ENCODE assay signal across 8 mouse cellular contexts in genomic region chr2:155818596-155819391, GRCm38 (mm10). TPM values are rescaled to one million over a fixed set of nuclear protein-coding genes. Genes with fewer than 3 reads are reported as not detected.
DNase-seq lines count a peak whose midpoint lies in the region; ATAC-seq and TF ChIP-seq lines count a peak whose summit lies in the region.

No protein-coding gene starts in this region.

- TF ChIP-seq CTCF in CH12.LX (conservative IDR thresholded peaks at IDR 0.05 in 1 of 2, IDR thresholded peaks at IDR 0.05 in 1 of 2; ENCODE audit: low read depth in 2 of 2, low read length in 2 of 2): no peak
- TF ChIP-seq CTCF in heart, postnatal 0 days (IDR thresholded peaks at IDR 0.05; ENCODE audit: low read depth): no peak
- no peak for TF ChIP-seq CTCF in testis, adult 2 months (IDR thresholded peaks at IDR 0.05; ENCODE audit: control insufficient read depth, insufficient read depth, insufficient replicate concordance, low read depth, low read length)

- H3K36me3 ChIP-seq in CH12.LX (replicated peaks in 1 of 2; ENCODE audit: control insufficient read depth in 1 of 2, insufficient read depth in 1 of 2, low read length in 1 of 2): peaks cover 42 to 65% of the 10 kb centered on the region in 2 experiments
- H3K36me3 ChIP-seq in forebrain, embryonic 12.5 days (replicated peaks): peaks cover 40% of the 10 kb centered on the region
- H3K36me3 ChIP-seq in heart, postnatal 0 days (replicated peaks; ENCODE audit: control insufficient read depth, insufficient read depth, low read length): peaks cover 38% of the 10 kb centered on the region
- H3K36me3 ChIP-seq in liver, embryonic 16.5 days (ENCODE audit: control insufficient read depth, insufficient read depth): peaks cover 29% of the 10 kb centered on the region
- peaks cover 61% of the 10 kb centered on the region for H3K36me3 ChIP-seq in neural tube, embryonic 13.5 days
- H3K36me3 ChIP-seq in testis, adult 2 months (ENCODE audit: control insufficient read depth, insufficient read depth, low read length): no peaks in the 10 kb centered on the region; the same call in none of the 2 replicates

- H3K4me3 ChIP-seq in CH12.LX (replicated peaks in 1 of 3; ENCODE audit: low read depth in 2 of 3, low read length in 2 of 3, poor library complexity in 1 of 3): peak overlapping the region; percentile 77 to 89 (median 87)
- H3K4me3 ChIP-seq in forebrain, embryonic 12.5 days (replicated peaks): peak overlapping the region; percentile 56
- H3K4me3 ChIP-seq in heart, postnatal 0 days (ENCODE audit: low read depth, low read length): peak overlapping the region; percentile 88
- H3K4me3 ChIP-seq in liver, embryonic 16.5 days (ENCODE audit: low read depth, low read length): peak overlapping the region; percentile 88
- peak overlapping the region; percentile 56 for H3K4me3 ChIP-seq in neural tube, embryonic 13.5 days
- H3K4me3 ChIP-seq in testis, adult 2 months (ENCODE audit: control insufficient read depth, low read depth, low read length): peak overlapping the region; percentile 84

- TF ChIP-seq POLR2A in CH12.LX (IDR thresholded peaks at IDR 0.05; ENCODE audit: low read depth, low read length): peak; percentile 97
- peak; percentile 94 for TF ChIP-seq POLR2A in testis, adult 2 months (IDR thresholded peaks at IDR 0.05; ENCODE audit: control insufficient read depth, low read depth, low read length)

- H3K4me2 ChIP-seq in CH12.LX (ENCODE audit: insufficient read depth, low read depth, poor library complexity, severe bottlenecking): peak overlapping the region; percentile 71
- H3K4me2 ChIP-seq in forebrain, embryonic 12.5 days: peak overlapping the region; percentile 82
- peak overlapping the region; percentile 72 for H3K4me2 ChIP-seq in heart, postnatal 0 days (ENCODE audit: low read depth, low read length)
- H3K4me2 ChIP-seq in liver, embryonic 16.5 days (ENCODE audit: low read depth, low read length): peak overlapping the region; percentile 97
- H3K4me2 ChIP-seq in neural tube, embryonic 13.5 days: peak overlapping the region; percentile 65

- TF ChIP-seq EP300 in CH12.LX (IDR thresholded peaks at IDR 0.05; ENCODE audit: low read length): no peak
- TF ChIP-seq EP300 in heart, postnatal 0 days (IDR thresholded peaks at IDR 0.05; ENCODE audit: low read depth): no peak

- peak overlapping the region; percentile 90 for H3K9ac ChIP-seq in CH12.LX (ENCODE audit: insufficient read depth, low read depth)
- peak overlapping the region; percentile 74 for H3K9ac ChIP-seq in forebrain, embryonic 12.5 days
- H3K9ac ChIP-seq in heart, postnatal 0 days (replicated peaks; ENCODE audit: low read depth, low read length): peak overlapping the region; percentile 85
- H3K9ac ChIP-seq in liver, embryonic 16.5 days (ENCODE audit: low read depth, low read length): peak overlapping the region; percentile 85
- peak overlapping the region; percentile 77 for H3K9ac ChIP-seq in neural tube, embryonic 13.5 days

- peaks cover 11% of the 10 kb centered on the region for H3K79me2 ChIP-seq in CH12.LX (replicated peaks; ENCODE audit: control insufficient read depth, extremely low read depth, insufficient read depth, poor library complexity, severe bottlenecking)

- no peak for TF ChIP-seq RAD21 in CH12.LX (IDR thresholded peaks at IDR 0.05; ENCODE audit: low read depth, low read length)

- no peaks in the 10 kb centered on the region for H3K9me3 ChIP-seq in CH12.LX (replicated peaks; ENCODE audit: low read length)
- no peaks in the 10 kb centered on the region for H3K9me3 ChIP-seq in forebrain, embryonic 12.5 days
- no peaks in the 10 kb centered on the region for H3K9me3 ChIP-seq in heart, postnatal 0 days (replicated peaks; ENCODE audit: control insufficient read depth, low read length)
- no peaks in the 10 kb centered on the region for H3K9me3 ChIP-seq in liver, embryonic 16.5 days (replicated peaks; ENCODE audit: control insufficient read depth, low read length)
- H3K9me3 ChIP-seq in neural tube, embryonic 13.5 days: no peaks in the 10 kb centered on the region

- peak; percentile 94 for ATAC-seq in forebrain, embryonic 12.5 days (ENCODE audit: low FRiP score)
- ATAC-seq in heart, postnatal 0 days (ENCODE audit: insufficient read depth, low read depth): peak; percentile 98
- peak; percentile 98 for ATAC-seq in liver, embryonic 16.5 days (ENCODE audit: low read depth)
- ATAC-seq in neural tube, embryonic 13.5 days (ENCODE audit: low read depth): peak; percentile 91

- dilution Hi-C loops in CH12.LX (cut with MboI; ENCODE audit: extremely low pct_ligation_motif_present, extremely low pct_unique_long_range_greater_than_20kb, low sequenced_read_pairs): no loop called here

- DNase-seq in CH12.LX (ENCODE audit: extremely low read depth): peak; percentile 97
- DNase-seq in c-Kit-positive CD71-positive TER-119-negative erythroid progenitor cells, embryonic 14.5 days (ENCODE audit: low read depth): peak; percentile 89
- peak; percentile 95 for DNase-seq in heart, postnatal 0 days (ENCODE audit: low spot score)
- DNase-seq in kidney, postnatal 4 days: peak; percentile 97

- peak overlapping the region; percentile 57 for H3K27ac ChIP-seq in CH12.LX (ENCODE audit: insufficient read depth, low read depth)
- H3K27ac ChIP-seq in forebrain, embryonic 12.5 days: peak overlapping the region; percentile 51
- H3K27ac ChIP-seq in heart, postnatal 0 days (ENCODE audit: low read depth): peak overlapping the region; percentile 81
- H3K27ac ChIP-seq in liver, embryonic 16.5 days (ENCODE audit: low read length): peak overlapping the region; percentile 75
- peak overlapping the region; percentile 87 for H3K27ac ChIP-seq in neural tube, embryonic 13.5 days (replicated peaks)
- H3K27ac ChIP-seq in testis, adult 2 months (ENCODE audit: control insufficient read depth, insufficient read depth, low read depth, low read length): peak overlapping the region; percentile 76

- H3K4me1 ChIP-seq in CH12.LX (ENCODE audit: control insufficient read depth in 1 of 2, insufficient read depth in 2 of 2): peaks cover 21 to 63% of the 10 kb centered on the region in 2 experiments
- peaks cover 22% of the 10 kb centered on the region for H3K4me1 ChIP-seq in forebrain, embryonic 12.5 days
- peaks cover 8% of the 10 kb centered on the region; the same call in 1 of the 2 replicates for H3K4me1 ChIP-seq in heart, postnatal 0 days (ENCODE audit: control insufficient read depth, insufficient read depth)
- peaks cover 22% of the 10 kb centered on the region for H3K4me1 ChIP-seq in liver, embryonic 16.5 days (ENCODE audit: control insufficient read depth, low read depth, low read length)
- peaks cover 35% of the 10 kb centered on the region for H3K4me1 ChIP-seq in neural tube, embryonic 13.5 days (replicated peaks)
- H3K4me1 ChIP-seq in testis, adult 2 months (ENCODE audit: control insufficient read depth, insufficient read depth, low read length): peaks cover 8% of the 10 kb centered on the region

- in situ Hi-C loops in CH12.LX (cut with MboI; ENCODE audit: low pct_ligation_motif_present, low pct_unique_long_range_greater_than_20kb, low sequenced_read_pairs): no loop called here

- 2% methylated on average over 37 of the region's 37 CpGs for WGBS in forebrain, embryonic 12.5 days
- WGBS in heart, postnatal 0 days: under 1% methylated on average over 37 of the region's 37 CpGs
- WGBS in liver, embryonic 16.5 days (ENCODE audit: insufficient replicate concordance): 1% methylated on average over 37 of the region's 37 CpGs
- under 1% methylated on average over 37 of the region's 37 CpGs for WGBS in neural tube, embryonic 13.5 days

- no peaks in the 10 kb centered on the region for H3K27me3 ChIP-seq in CH12.LX (replicated peaks)
- H3K27me3 ChIP-seq in forebrain, embryonic 12.5 days: no peaks in the 10 kb centered on the region
- H3K27me3 ChIP-seq in heart, postnatal 0 days (ENCODE audit: control insufficient read depth, insufficient read depth, low read length): no peaks in the 10 kb centered on the region
- no peaks in the 10 kb centered on the region for H3K27me3 ChIP-seq in liver, embryonic 16.5 days (ENCODE audit: control insufficient read depth, insufficient read depth, low read depth, low read length)
- no peaks in the 10 kb centered on the region for H3K27me3 ChIP-seq in neural tube, embryonic 13.5 days
- H3K27me3 ChIP-seq in testis, adult 2 months (ENCODE audit: control insufficient read depth, insufficient read depth, low read length): no peaks in the 10 kb centered on the region

RNA-seq across cellular contexts. Expression of gene BC029722, which starts 0.4 kb away (rescaled TPM):
- 12.4 and 12.7 TPM in 2 replicates for total RNA-seq in CH12.LX (2012; rRNA removed)
- total RNA-seq in CH12.LX (2014; rRNA removed): 22.7 and 23.8 TPM in 2 replicates
- polyA plus RNA-seq in CH12.LX (2012; ENCODE audit: insufficient read length, low read depth): 31.8 and 33.8 TPM in 2 replicates
- polyA plus RNA-seq in forebrain, embryonic 12.5 days (2016; fragmentation: Nextera tagmentation; extraction: Ambion mirVana): 12.0 and 13.4 TPM in 2 replicates
- total RNA-seq in heart, postnatal 0 days (2014; rRNA removed; ENCODE audit: low replicate concordance): 14.1 and 14.7 TPM in 2 replicates
- polyA plus RNA-seq in heart, postnatal 0 days (2015; fragmentation: Nextera tagmentation; extraction: Ambion mirVana): 20.9 and 21.4 TPM in 2 replicates
- polyA plus RNA-seq in liver, embryonic 16.5 days (2015; fragmentation: Nextera tagmentation; extraction: Ambion mirVana): 4.8 and 5.6 TPM in 2 replicates
- 24.1 and 28.7 TPM in 2 replicates for polyA plus RNA-seq in neural tube, embryonic 13.5 days (2015; fragmentation: Nextera tagmentation; extraction: Ambion mirVana)
- 24.4 and 29.9 TPM in 2 replicates for polyA plus RNA-seq in testis, adult 2 months (2012; rRNA removed)

RNA-seq across cellular contexts. Expression of gene Eif6, which starts 7.9 kb away (rescaled TPM):
- 289 and 331 TPM in 2 replicates for total RNA-seq in CH12.LX (2012; rRNA removed)
- 211 and 220 TPM in 2 replicates for total RNA-seq in CH12.LX (2014; rRNA removed)
- polyA plus RNA-seq in CH12.LX (2012; ENCODE audit: insufficient read length, low read depth): 453 and 463 TPM in 2 replicates
- 159 and 160 TPM in 2 replicates for polyA plus RNA-seq in forebrain, embryonic 12.5 days (2016; fragmentation: Nextera tagmentation; extraction: Ambion mirVana)
- 96.9 and 101 TPM in 2 replicates for total RNA-seq in heart, postnatal 0 days (2014; rRNA removed; ENCODE audit: low replicate concordance)
- 96.6 and 102 TPM in 2 replicates for polyA plus RNA-seq in heart, postnatal 0 days (2015; fragmentation: Nextera tagmentation; extraction: Ambion mirVana)
- 108 TPM in 2 replicates for polyA plus RNA-seq in liver, embryonic 16.5 days (2015; fragmentation: Nextera tagmentation; extraction: Ambion mirVana)
- polyA plus RNA-seq in neural tube, embryonic 13.5 days (2015; fragmentation: Nextera tagmentation; extraction: Ambion mirVana): 156 and 170 TPM in 2 replicates
- 41.2 and 44.7 TPM in 2 replicates for polyA plus RNA-seq in testis, adult 2 months (2012; rRNA removed)

RNA-seq across cellular contexts. Expression of gene Fam83c, which starts 15.9 kb away (rescaled TPM):
- total RNA-seq in CH12.LX (2012; rRNA removed): 0.04 and 0.08 TPM in 2 replicates
- not detected in 2 replicates for total RNA-seq in CH12.LX (2014; rRNA removed)
- polyA plus RNA-seq in CH12.LX (2012; ENCODE audit: insufficient read length, low read depth): 0.08 and 0.09 TPM in 2 replicates
- polyA plus RNA-seq in forebrain, embryonic 12.5 days (2016; fragmentation: Nextera tagmentation; extraction: Ambion mirVana): 0.50 and 0.68 TPM in 2 replicates
- total RNA-seq in heart, postnatal 0 days (2014; rRNA removed; ENCODE audit: low replicate concordance): not detected in 2 replicates
- 0.04 TPM in 2 replicates for polyA plus RNA-seq in heart, postnatal 0 days (2015; fragmentation: Nextera tagmentation; extraction: Ambion mirVana)
- polyA plus RNA-seq in liver, embryonic 16.5 days (2015; fragmentation: Nextera tagmentation; extraction: Ambion mirVana): 0.08 and 0.14 TPM in 2 replicates
- 0.56 and 0.63 TPM in 2 replicates for polyA plus RNA-seq in neural tube, embryonic 13.5 days (2015; fragmentation: Nextera tagmentation; extraction: Ambion mirVana)
- polyA plus RNA-seq in testis, adult 2 months (2012; rRNA removed): not detected in 2 replicates

RNA-seq across cellular contexts. Expression of gene Mmp24, which starts 43.7 kb away (rescaled TPM):
- total RNA-seq in CH12.LX (2012; rRNA removed) (0.38 and 0.42 TPM in 2 replicates), CH12.LX (2014; rRNA removed) (not detected in 2 replicates)
- polyA plus RNA-seq in CH12.LX (2012; ENCODE audit: insufficient read length, low read depth): 0.07 TPM in 1 of 2 replicates, not detected in the other
- polyA plus RNA-seq in forebrain, embryonic 12.5 days (2016; fragmentation: Nextera tagmentation; extraction: Ambion mirVana): 3.4 and 4.4 TPM in 2 replicates
- 0.04 and 0.38 TPM in 2 replicates for total RNA-seq in heart, postnatal 0 days (2014; rRNA removed; ENCODE audit: low replicate concordance)
- 0.03 and 0.04 TPM in 2 replicates for polyA plus RNA-seq in heart, postnatal 0 days (2015; fragmentation: Nextera tagmentation; extraction: Ambion mirVana)
- not detected in 2 replicates for polyA plus RNA-seq in liver, embryonic 16.5 days (2015; fragmentation: Nextera tagmentation; extraction: Ambion mirVana)
- polyA plus RNA-seq in neural tube, embryonic 13.5 days (2015; fragmentation: Nextera tagmentation; extraction: Ambion mirVana): 11.7 and 12.2 TPM in 2 replicates
- 1.6 and 2.1 TPM in 2 replicates for polyA plus RNA-seq in testis, adult 2 months (2012; rRNA removed)

Comparison
In these comparisons a context has a peak if more than half of its experiments do, and no peak if none do; other contexts are left out.
1. Peak in every context shown above with its lines: DNase-seq, ATAC-seq, H3K4me3 ChIP-seq and H3K27ac ChIP-seq.